Mouse (Mus musculus): ENCODE measurements around the gene Plg. TPM values are rescaled to one million over a fixed set of nuclear protein-coding genes. Genes with fewer than 3 reads are reported as not detected.

The Plg gene
- total and polyA plus RNA-seq, 3 experiments = not detected

- no peak overlapping the region for H3K27ac ChIP-seq (ENCODE audit: control insufficient read depth, low read depth, low read length)
- no peaks in the 10 kb centered on the region for H3K4me1 ChIP-seq (ENCODE audit: control insufficient read depth in 1 of 2, insufficient read depth in 2 of 2, low read length in 2 of 2)
- no peak for DNase-seq (ENCODE audit: low read depth, low spot score)
- no peaks in the 10 kb centered on the region for H3K27me3 ChIP-seq (ENCODE audit: control insufficient read depth in 1 of 2, insufficient read depth in 2 of 2, low read length in 2 of 2)
- H3K9me3 ChIP-seq (replicated peaks; ENCODE audit: insufficient read depth, low read length) = no peaks in the 10 kb centered on the region
- peaks cover 0 to 2% of the 10 kb centered on the region in 2 experiments; a peak in 1 of 4 replicates for H3K36me3 ChIP-seq (ENCODE audit: control insufficient read depth in 1 of 2, insufficient read depth in 2 of 2, low read length in 2 of 2)
- H3K9ac ChIP-seq (ENCODE audit: control insufficient read depth, low read depth, low read length, poor library complexity, severe bottlenecking) = no peak overlapping the region
- no peaks in the 10 kb centered on the region for H3K79me2 ChIP-seq (ENCODE audit: control insufficient read depth, insufficient read depth, low read length, poor library complexity)
- no peak for TF ChIP-seq ZKSCAN1 (IDR thresholded peaks at IDR 0.05; ENCODE audit: low read depth, low read length)
- no peak for TF ChIP-seq USF1 (IDR thresholded peaks at IDR 0.05; ENCODE audit: low read depth, low read length)
- TF ChIP-seq TAL1 (IDR thresholded peaks at IDR 0.05; ENCODE audit: low read length) = no peak
- no peak for TF ChIP-seq ZNF384 (IDR thresholded peaks at IDR 0.05; ENCODE audit: low read depth, low read length)
- no peak for TF ChIP-seq KAT2A (conservative IDR thresholded peaks at IDR 0.05; ENCODE audit: low read depth, low read length)
- TF ChIP-seq GATA1 (IDR thresholded peaks at IDR 0.05; ENCODE audit: low read depth, low read length) = no peak
- no peak for TF ChIP-seq POLR2AphosphoS5 (IDR thresholded peaks at IDR 0.05; ENCODE audit: borderline replicate concordance, low read depth, low read length)
- TF ChIP-seq CHD2 (IDR thresholded peaks at IDR 0.05; ENCODE audit: low read length) = no peak
- no peak for TF ChIP-seq USF2 (IDR thresholded peaks at IDR 0.05; ENCODE audit: borderline replicate concordance in 1 of 2, insufficient read depth in 1 of 2, low read depth in 1 of 2, low read length in 2 of 2)
- no peak for TF ChIP-seq GABPA (IDR thresholded peaks at IDR 0.05; ENCODE audit: low read depth, low read length)
- TF ChIP-seq NRF1 (IDR thresholded peaks at IDR 0.05; ENCODE audit: insufficient read depth, low read depth, low read length, poor library complexity, severe bottlenecking) = no peak
- TF ChIP-seq MAFK (IDR thresholded peaks at IDR 0.05; ENCODE audit: borderline replicate concordance, low read depth, low read length) = no peak
- TF ChIP-seq RCOR1 (IDR thresholded peaks at IDR 0.05; ENCODE audit: low read depth, low read length) = no peak
- no peak overlapping the region for H3K4me3 ChIP-seq (ENCODE audit: control insufficient read depth in 1 of 2, insufficient read depth in 1 of 2, low read depth in 2 of 2, low read length in 2 of 2)
Measured at GRCm38 (mm10) chr17:12419491-12420079, 41.2 kb downstream of the Plg start.

GRCm38 (mm10) chr17:12420886-12421574, 42.6 kb downstream of the Plg start:
- Histone ChIP-seq H3K36me3 (ENCODE audit: control insufficient read depth in 1 of 2, insufficient read depth in 2 of 2, low read length in 2 of 2) (peaks cover 0 to 4% of the 10 kb centered on the region in 2 experiments; a peak in 2 of 4 replicates), H3K27me3 (ENCODE audit: control insufficient read depth in 1 of 2, insufficient read depth in 2 of 2, low read length in 2 of 2) (no peaks in the 10 kb centered on the region), H3K4me1 (ENCODE audit: control insufficient read depth in 1 of 2, insufficient read depth in 2 of 2, low read length in 2 of 2) (no peaks in the 10 kb centered on the region), H3K9ac (ENCODE audit: control insufficient read depth, low read depth, low read length, poor library complexity, severe bottlenecking) (no peak overlapping the region), H3K4me3 (ENCODE audit: control insufficient read depth in 1 of 2, insufficient read depth in 1 of 2, low read depth in 2 of 2, low read length in 2 of 2) (no peak overlapping the region), H3K9me3 (replicated peaks; ENCODE audit: insufficient read depth, low read length) (no peaks in the 10 kb centered on the region), H3K79me2 (ENCODE audit: control insufficient read depth, insufficient read depth, low read length, poor library complexity) (no peaks in the 10 kb centered on the region), H3K27ac (ENCODE audit: control insufficient read depth, low read depth, low read length) (no peak overlapping the region)
- DNase-seq (ENCODE audit: low read depth, low spot score) = peak; percentile 55
- TF ChIP-seq SMC3 (IDR thresholded peaks at IDR 0.05; ENCODE audit: low read depth, low read length) (peak; percentile 33; the same call in 1 of the 2 replicates), TBP (IDR thresholded peaks at IDR 0.05; ENCODE audit: low read depth, low read length) (no peak), CTCF (IDR thresholded peaks at IDR 0.05 in 2 of 3, conservative IDR thresholded peaks at IDR 0.05 in 1 of 3; ENCODE audit: control insufficient read depth in 1 of 3, insufficient read depth in 1 of 3, low read depth in 2 of 3, low read length in 3 of 3, poor library complexity in 1 of 3, severe bottlenecking in 1 of 3) (peak; percentile 67 to 76 (median 74))

Measured in MEL (cell line).